Mouse (Mus musculus): ENCODE data around the gene Ptpn14. TPM values are rescaled to one million over a fixed set of nuclear protein-coding genes. Genes with fewer than 3 reads are reported as not detected.
A peak's percentile ranks its signal among the peaks of the same experiment; 100 is the strongest.
"Not testable (repeated sequence)": the region's sequence is repeated elsewhere in the genome, so short reads cannot be mapped to it uniquely, and the experiment has no call there.

Gene Ptpn14
- polyA plus RNA-seq (2015; fragmentation: Nextera tagmentation; extraction: Ambion mirVana) = 1.9 TPM in 2 replicates

DNA sequence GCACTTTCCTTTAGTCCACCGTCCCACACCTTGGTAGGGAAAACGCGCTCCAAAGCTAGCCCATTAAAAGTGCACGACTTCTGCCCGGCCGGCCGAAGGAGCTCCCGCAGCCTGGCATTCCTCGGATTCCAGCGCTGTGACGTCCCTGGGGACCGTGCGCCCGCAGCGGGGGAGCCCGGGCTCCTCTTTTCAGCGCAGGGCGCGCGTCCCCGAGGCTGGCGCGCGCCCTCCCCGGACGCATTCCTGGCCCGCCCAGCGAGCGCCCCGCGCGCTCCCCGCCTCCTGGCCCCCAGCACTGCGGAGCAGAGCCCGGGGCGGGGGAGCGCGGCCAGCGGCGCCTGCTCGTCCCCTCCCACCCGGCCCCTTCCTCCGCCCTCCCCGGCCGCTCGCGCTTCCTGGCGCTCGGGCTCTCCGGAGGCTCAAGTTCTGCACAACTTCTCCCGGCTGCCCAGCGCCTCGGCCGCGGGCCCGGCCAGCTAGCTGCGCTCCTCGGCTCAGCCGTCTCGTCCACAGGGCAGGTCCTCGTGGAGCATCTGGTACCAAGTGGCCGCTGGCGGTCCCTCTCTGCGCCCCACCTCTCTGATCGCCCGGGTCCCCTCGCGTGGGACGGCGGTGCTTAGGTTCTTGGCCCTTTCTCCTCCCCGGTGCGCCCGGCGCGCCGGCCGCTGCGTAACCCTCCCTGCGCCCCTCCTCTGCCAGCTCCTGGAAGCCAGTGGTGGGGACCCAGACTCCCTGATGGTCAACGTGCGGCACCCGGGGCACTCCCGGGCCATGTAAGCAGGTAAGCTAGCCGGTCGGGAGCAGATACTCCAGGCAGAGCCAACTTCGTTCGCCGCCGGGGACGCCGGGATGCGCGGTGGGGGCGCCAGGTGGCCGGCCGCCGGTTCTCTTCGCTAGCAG is at the start of gene Ptpn14:
Gene Ptpn14 (plus strand): TSS at position 385 of the 900 bp plus-strand sequence.
- H3K36me3 ChIP-seq = no peaks in the 10 kb centered on the region

DNA sequence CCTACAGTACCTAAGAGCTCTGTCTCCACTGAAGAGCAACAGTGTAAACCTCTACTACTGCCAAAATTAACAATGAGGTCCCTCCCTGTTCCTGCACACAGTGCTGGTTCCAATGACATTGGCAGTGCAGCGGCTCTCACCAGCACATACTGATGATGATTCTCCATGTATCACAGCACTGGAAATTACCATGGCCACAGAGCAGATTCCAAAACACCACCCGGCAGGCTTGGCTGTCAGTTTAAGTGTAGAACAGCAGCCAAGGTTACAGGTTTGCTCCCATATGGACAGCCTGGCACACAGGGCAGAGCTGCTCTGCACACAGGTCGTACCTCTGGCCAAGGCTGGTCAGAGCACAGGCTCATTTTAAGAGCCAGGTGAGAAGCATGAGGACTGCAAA is 48.5 kb upstream of the Ptpn14 start:
- no peak overlapping the region for H3K9ac ChIP-seq
- WGBS = 95% methylated on average over 3 of the region's 3 CpGs
- no peak for ATAC-seq (ENCODE audit: low FRiP score)
- no peak overlapping the region for H3K4me3 ChIP-seq
- H3K9me3 ChIP-seq = no peaks in the 10 kb centered on the region
- H3K27me3 ChIP-seq = no peaks in the 10 kb centered on the region
- no peak overlapping the region for H3K27ac ChIP-seq
- H3K36me3 ChIP-seq = peaks cover 18% of the 10 kb centered on the region; the same call in 1 of the 2 replicates
- H3K4me2 ChIP-seq = no peak overlapping the region
- H3K4me1 ChIP-seq (replicated peaks) = no peaks in the 10 kb centered on the region

More for the DNA sequence above, at the start of gene Ptpn14:
- Histone ChIP-seq H3K27me3 (peaks cover 57% of the 10 kb centered on the region), H3K9ac (peak within 1 kb of the TSS; percentile 75), H3K4me1 (replicated peaks) (peaks cover 28% of the 10 kb centered on the region), H3K4me2 (peak within 1 kb of the TSS; percentile 97), H3K9me3 (no peaks in the 10 kb centered on the region), H3K27ac (peak within 1 kb of the TSS; percentile 62), H3K4me3 (peak within 1 kb of the TSS; percentile 59)
- ATAC-seq (ENCODE audit: low FRiP score) = peak; percentile 91
- under 1% methylated on average over 82 of the region's 98 CpGs for WGBS

GRCm38 (mm10) chr1:189684786-189685415 is 43.2 kb upstream of the Ptpn14 start:
- no peak for ATAC-seq (ENCODE audit: low FRiP score)
- Histone ChIP-seq H3K9ac (no peak overlapping the region), H3K27me3 (no peaks in the 10 kb centered on the region), H3K36me3 (peaks cover 5% of the 10 kb centered on the region; the same call in 1 of the 2 replicates), H3K27ac (no peak overlapping the region), H3K4me1 (replicated peaks) (peaks cover 28% of the 10 kb centered on the region), H3K4me3 (no peak overlapping the region), H3K9me3 (no peaks in the 10 kb centered on the region), H3K4me2 (no peak overlapping the region)
- 96% methylated on average over 9 of the region's 9 CpGs for WGBS

GRCm38 (mm10) chr1:189686025-189686424 is 42.0 kb upstream of the Ptpn14 start:
- peaks cover 5% of the 10 kb centered on the region; the same call in 1 of the 2 replicates for H3K36me3 ChIP-seq
- 86% methylated on average over 6 of the region's 6 CpGs for WGBS
- no peaks in the 10 kb centered on the region for H3K9me3 ChIP-seq
- peaks cover 28% of the 10 kb centered on the region for H3K4me1 ChIP-seq (replicated peaks)
- H3K9ac ChIP-seq = no peak overlapping the region
- H3K4me3 ChIP-seq = no peak overlapping the region
- H3K27me3 ChIP-seq = no peaks in the 10 kb centered on the region
- H3K4me2 ChIP-seq = no peak overlapping the region
- ATAC-seq (ENCODE audit: low FRiP score) = no peak
- no peak overlapping the region for H3K27ac ChIP-seq

- Histone ChIP-seq H3K27ac (no peak within 1 kb of the TSS), H3K4me3 (peak within 1 kb of the TSS; percentile 63), H3K9ac (peak within 1 kb of the TSS; percentile 66), H3K27me3 (no peaks in the 10 kb centered on the region), H3K4me1 (replicated peaks) (peaks cover 28% of the 10 kb centered on the region), H3K36me3 (no peaks in the 10 kb centered on the region; the same call in 1 of the 2 replicates), H3K9me3 (no peaks in the 10 kb centered on the region), H3K4me2 (peak within 1 kb of the TSS; percentile 86)
- under 1% methylated on average over 55 of the region's 55 CpGs for WGBS
- peak; percentile 100 for ATAC-seq (ENCODE audit: low FRiP score)
Measured at GRCm38 (mm10) chr1:189687654-189688387, 40.2 kb upstream of the Ptpn14 start, which contains the start of gene Cenpf. Gene Cenpf (minus strand): TSS chr1:189688086.

DNA sequence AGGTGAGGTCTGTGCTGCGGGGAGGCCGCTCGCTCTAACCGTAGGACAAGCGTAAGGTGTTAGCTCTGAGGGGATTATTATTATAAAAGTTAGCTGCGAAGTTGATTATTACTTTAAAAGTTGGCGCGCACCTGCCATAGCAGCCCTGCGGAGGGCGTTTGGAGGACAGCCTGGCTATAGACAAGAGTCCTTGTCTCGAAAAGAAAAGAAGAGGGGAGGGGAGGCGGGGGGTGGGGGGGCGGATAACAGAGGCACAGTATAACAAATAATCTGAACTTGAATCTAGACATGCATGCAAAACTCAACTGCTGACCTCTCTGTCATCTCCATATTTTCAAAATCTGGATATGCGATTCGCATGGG is 39.7 kb upstream of the Ptpn14 start:
- 2% methylated on average over 15 of the region's 15 CpGs for WGBS
- Histone ChIP-seq H3K9ac (peak overlapping the region; percentile 44; the same call in 1 of the 2 replicates), H3K36me3 (no peaks in the 10 kb centered on the region; the same call in 1 of the 2 replicates), H3K27ac (no peak overlapping the region), H3K4me1 (replicated peaks) (peaks cover 28% of the 10 kb centered on the region), H3K9me3 (no peaks in the 10 kb centered on the region), H3K4me3 (peak overlapping the region; percentile 63), H3K4me2 (peak overlapping the region; percentile 86), H3K27me3 (no peaks in the 10 kb centered on the region)
- ATAC-seq (ENCODE audit: low FRiP score) = no peak

DNA sequence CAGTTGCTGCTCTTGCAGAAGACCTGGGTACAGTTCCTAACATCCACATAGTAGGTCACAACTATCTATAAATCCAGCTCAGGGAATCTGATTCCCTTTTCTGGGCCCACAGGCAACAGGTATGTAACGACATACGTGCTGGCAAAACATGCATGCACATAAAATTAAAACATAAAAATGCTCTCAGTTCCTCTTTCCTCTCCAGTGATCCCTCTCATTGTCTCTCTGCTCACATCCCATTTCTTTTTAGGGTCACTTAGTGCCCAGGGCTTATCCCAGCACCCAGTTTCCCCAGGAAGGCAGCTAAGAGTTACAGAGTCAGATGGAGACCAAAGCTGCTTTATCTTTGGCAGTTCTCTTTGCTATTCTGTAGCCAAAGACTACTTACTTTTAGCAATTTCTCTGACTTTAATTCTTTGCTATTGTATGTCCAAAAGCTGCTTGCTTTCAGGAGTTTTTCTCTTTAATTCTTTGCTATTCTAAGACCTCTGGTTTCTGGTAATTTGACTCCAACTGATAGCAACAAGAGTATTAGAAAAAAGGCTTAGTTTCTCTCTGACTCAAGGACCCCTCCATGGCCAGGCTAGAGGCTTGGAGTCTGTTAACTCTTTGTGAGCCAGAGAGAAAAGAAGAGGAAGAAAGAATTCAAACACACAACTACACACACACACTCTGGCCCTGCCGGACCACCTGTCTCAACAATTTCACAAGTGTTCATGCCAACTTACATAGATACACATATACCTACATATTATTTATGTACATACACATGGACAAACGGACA is 38.8 kb upstream of the Ptpn14 start:
- no peak overlapping the region for H3K27ac ChIP-seq
- H3K27me3 ChIP-seq = no peaks in the 10 kb centered on the region
- no peak overlapping the region for H3K9ac ChIP-seq
- ATAC-seq (ENCODE audit: low FRiP score) = no peak
- H3K4me2 ChIP-seq = peak overlapping the region; percentile 86
- H3K9me3 ChIP-seq = no peaks in the 10 kb centered on the region
- H3K4me1 ChIP-seq (replicated peaks) = peaks cover 28% of the 10 kb centered on the region
- H3K4me3 ChIP-seq = peak overlapping the region; percentile 63
- WGBS = 24% methylated on average over 4 of the region's 4 CpGs
- no peaks in the 10 kb centered on the region; the same call in 1 of the 2 replicates for H3K36me3 ChIP-seq

DNA sequence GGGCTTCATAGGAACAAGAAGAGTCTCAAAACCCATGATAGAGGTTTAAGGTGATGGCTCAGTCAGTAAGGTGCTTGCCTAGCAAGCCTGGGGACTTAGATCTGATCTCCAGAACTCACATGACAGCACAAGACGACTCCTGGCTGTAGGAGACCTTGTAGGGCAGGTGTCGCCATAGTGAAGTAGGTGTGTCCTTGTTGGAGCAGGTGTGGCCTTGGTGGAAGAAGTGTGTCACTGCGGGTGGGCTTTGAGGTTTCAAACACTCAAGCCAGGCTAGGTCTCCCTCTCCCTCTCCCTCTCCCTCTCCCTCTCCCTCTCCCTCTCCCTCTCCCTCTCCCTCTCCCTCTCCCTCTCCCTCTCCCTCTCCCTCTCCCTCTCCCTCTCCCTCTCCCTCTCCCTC is 35.6 kb upstream of the Ptpn14 start:
- 41% methylated on average over 3 of the region's 3 CpGs for WGBS
- ATAC-seq (ENCODE audit: low FRiP score) = not testable (repeated sequence)

GRCm38 (mm10) chr1:189694391-189694790 is 33.7 kb upstream of the Ptpn14 start:
- Histone ChIP-seq H3K9ac (no peak overlapping the region), H3K4me3 (no peak overlapping the region), H3K36me3 (no peaks in the 10 kb centered on the region), H3K27ac (no peak overlapping the region), H3K4me1 (replicated peaks) (no peaks in the 10 kb centered on the region), H3K27me3 (no peaks in the 10 kb centered on the region), H3K4me2 (no peak overlapping the region), H3K9me3 (no peaks in the 10 kb centered on the region)
- ATAC-seq (ENCODE audit: low FRiP score) = no peak
- WGBS = 97% methylated on average over 2 of the region's 2 CpGs

More for the DNA sequence above, 35.6 kb upstream of the Ptpn14 start:
- not testable (repeated sequence) for H3K4me3 ChIP-seq, H3K27ac ChIP-seq, H3K27me3 ChIP-seq, H3K4me2 ChIP-seq, H3K9ac ChIP-seq, H3K36me3 ChIP-seq, H3K9me3 ChIP-seq
- peaks cover 13% of the 10 kb centered on the region for H3K4me1 ChIP-seq (replicated peaks)

DNA sequence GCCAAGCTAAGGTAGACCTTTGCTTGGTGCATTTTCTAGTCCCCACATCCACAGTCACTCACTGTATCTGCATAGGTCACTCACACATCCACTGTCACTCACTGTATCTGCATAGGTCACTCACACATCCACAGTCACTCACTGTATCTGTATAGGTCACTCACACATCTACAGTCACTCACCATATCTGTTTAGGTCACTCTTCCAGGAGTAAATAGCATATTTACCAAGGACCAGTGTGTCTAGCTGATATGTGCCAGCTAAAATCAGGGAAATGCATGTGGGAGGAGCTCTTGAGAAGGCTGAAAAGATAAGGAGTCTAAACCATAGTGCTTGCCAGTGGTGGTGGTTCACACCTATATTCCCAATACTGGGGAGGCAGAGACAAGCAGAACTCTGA is 32.7 kb upstream of the Ptpn14 start:
- Histone ChIP-seq H3K9ac (no peak overlapping the region), H3K9me3 (no peaks in the 10 kb centered on the region), H3K27me3 (0 out of 2 replicates have a peak, but pooled peaks cover 3% of the 10 kb centered on the region), H3K4me3 (no peak overlapping the region), H3K4me1 (replicated peaks) (no peaks in the 10 kb centered on the region), H3K36me3 (no peaks in the 10 kb centered on the region), H3K27ac (no peak overlapping the region), H3K4me2 (no peak overlapping the region)
- ATAC-seq (ENCODE audit: low FRiP score) = no peak

DNA sequence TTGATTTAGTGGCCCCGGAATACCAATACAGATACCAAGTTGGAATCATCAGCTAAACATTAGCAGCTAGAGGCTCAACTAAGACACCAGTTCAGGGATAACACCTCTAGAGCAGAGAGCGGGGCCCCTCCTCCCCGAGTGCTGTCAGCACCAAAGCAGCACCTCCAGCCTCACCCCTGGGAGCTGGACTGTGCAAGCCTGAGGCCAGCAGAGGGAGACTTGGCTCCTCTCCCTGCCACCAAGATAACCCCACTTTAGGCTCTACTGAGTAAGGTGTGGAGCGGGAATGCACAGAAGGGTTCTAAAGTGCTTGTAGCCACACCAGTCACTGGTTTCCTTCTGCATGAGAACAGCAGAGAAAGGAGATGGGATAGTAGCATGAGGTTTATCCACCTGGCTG is 29.7 kb upstream of the Ptpn14 start:
- Histone ChIP-seq H3K9ac (no peak overlapping the region), H3K4me1 (replicated peaks) (no peaks in the 10 kb centered on the region), H3K4me2 (no peak overlapping the region), H3K27ac (no peak overlapping the region), H3K9me3 (no peaks in the 10 kb centered on the region), H3K36me3 (no peaks in the 10 kb centered on the region), H3K4me3 (no peak overlapping the region), H3K27me3 (0 out of 2 replicates have a peak, but pooled peaks cover 5% of the 10 kb centered on the region)
- WGBS = 74% methylated on average over 4 of the region's 4 CpGs
- ATAC-seq (ENCODE audit: low FRiP score) = no peak
